10 mouse cellular contexts compared by ENCODE assay signal in genomic region chr4:156032856-156033255, GRCm38 (mm10). TPM values are rescaled to one million over a fixed set of nuclear protein-coding genes. Genes with fewer than 3 reads are reported as not detected.
DNase-seq lines count a peak whose midpoint lies in the region; ATAC-seq lines count a peak whose summit lies in the region.
"Had no signal": no experiment of that assay in that cellular context is flagged by ENCODE, and none has a peak within 500 bp of the region (broad histone marks: within the 10 kb centered on the region; RNA-seq: fewer than 3 reads in every experiment).

No protein-coding gene starts in this region.

- peak; percentile 84 for DNase-seq in induced T-regulatory cell, adult 2 months (ENCODE audit: low read depth)
- no peak for DNase-seq in left cerebral cortex, adult 11 months (ENCODE audit: low spot score)
- no peak for DNase-seq in adrenal gland, adult 18-20 months (ENCODE audit: low spot score in 2 of 2)

- 91% methylated on average over 4 of the region's 4 CpGs for WGBS in forebrain, embryonic 12.5 days
- WGBS in forebrain, embryonic 13.5 days = 93% methylated on average over 4 of the region's 4 CpGs
- WGBS in stomach, embryonic 16.5 days = 73% methylated on average over 4 of the region's 4 CpGs

- H3K27ac ChIP-seq in forebrain, embryonic 12.5 days = 0 out of 2 replicates have a peak overlapping the region, but pooled peaks have one; percentile 86
- H3K27ac ChIP-seq in forebrain, embryonic 13.5 days = no peak overlapping the region
- H3K27ac ChIP-seq in stomach, embryonic 16.5 days (ENCODE audit: low read length) = peak overlapping the region; percentile 96

- no peak overlapping the region for H3K4me2 ChIP-seq in forebrain, embryonic 12.5 days
- H3K4me2 ChIP-seq in forebrain, embryonic 13.5 days = no peak overlapping the region
- H3K4me2 ChIP-seq in stomach, embryonic 16.5 days (ENCODE audit: low read depth, low read length) = no peak overlapping the region

- H3K9ac ChIP-seq in forebrain, embryonic 12.5 days = no peak overlapping the region
- no peak overlapping the region for H3K9ac ChIP-seq in forebrain, embryonic 13.5 days
- no peak overlapping the region for H3K9ac ChIP-seq in stomach, embryonic 16.5 days (ENCODE audit: low read length)

- H3K4me3 ChIP-seq in forebrain, embryonic 12.5 days (replicated peaks) = no peak overlapping the region
- H3K4me3 ChIP-seq in forebrain, embryonic 13.5 days = no peak overlapping the region
- peak overlapping the region; percentile 95 for H3K4me3 ChIP-seq in megakaryocyte, embryonic 14.5 days (replicated peaks)
- H3K4me3 ChIP-seq in stomach, embryonic 16.5 days (replicated peaks; ENCODE audit: low read length) = no peak overlapping the region

- no peak for ATAC-seq in forebrain, embryonic 12.5 days (ENCODE audit: low FRiP score)
- ATAC-seq in forebrain, embryonic 13.5 days = no peak
- no peak for ATAC-seq in megakaryocyte, adult 5-6 weeks (ENCODE audit: poor library complexity, severe bottlenecking)
- no peak for ATAC-seq in stomach, embryonic 16.5 days (ENCODE audit: insufficient read depth, low FRiP score)

- H3K36me3 ChIP-seq in forebrain, embryonic 12.5 days (replicated peaks) = no peaks in the 10 kb centered on the region; the same call in 1 of the 2 replicates
- peaks cover 7% of the 10 kb centered on the region for H3K36me3 ChIP-seq in forebrain, embryonic 13.5 days (ENCODE audit: poor library complexity, severe bottlenecking)
- H3K36me3 ChIP-seq in megakaryocyte, embryonic 14.5 days (replicated peaks; ENCODE audit: low read length) = peaks cover 29% of the 10 kb centered on the region
- H3K36me3 ChIP-seq in stomach, embryonic 16.5 days (ENCODE audit: control insufficient read depth, insufficient read depth, low read length) = peaks cover 5% of the 10 kb centered on the region; the same call in 1 of the 2 replicates
- H3K36me3 ChIP-seq: G1E had no signal

- no peaks in the 10 kb centered on the region for H3K9me3 ChIP-seq in forebrain, embryonic 12.5 days
- H3K9me3 ChIP-seq in forebrain, embryonic 13.5 days (replicated peaks) = no peaks in the 10 kb centered on the region
- H3K9me3 ChIP-seq in megakaryocyte, embryonic 14.5 days = no peaks in the 10 kb centered on the region
- H3K9me3 ChIP-seq in stomach, embryonic 16.5 days (replicated peaks; ENCODE audit: control insufficient read depth, low read length) = no peaks in the 10 kb centered on the region
- H3K9me3 ChIP-seq: G1E had no signal

- peaks cover 32% of the 10 kb centered on the region for H3K27me3 ChIP-seq in forebrain, embryonic 12.5 days
- peaks cover 26% of the 10 kb centered on the region for H3K27me3 ChIP-seq in forebrain, embryonic 13.5 days
- H3K27me3 ChIP-seq in megakaryocyte, embryonic 14.5 days (replicated peaks) = peaks cover 21% of the 10 kb centered on the region
- H3K27me3 ChIP-seq in stomach, embryonic 16.5 days (ENCODE audit: control insufficient read depth, insufficient read depth, low read length) = peaks cover 6% of the 10 kb centered on the region

- H3K4me1 ChIP-seq in forebrain, embryonic 12.5 days = peaks cover 34% of the 10 kb centered on the region
- peaks cover 29% of the 10 kb centered on the region for H3K4me1 ChIP-seq in forebrain, embryonic 13.5 days
- peaks cover 81% of the 10 kb centered on the region for H3K4me1 ChIP-seq in megakaryocyte, embryonic 14.5 days
- peaks cover 20% of the 10 kb centered on the region for H3K4me1 ChIP-seq in stomach, embryonic 16.5 days (ENCODE audit: control insufficient read depth, insufficient read depth, low read length)

RNA-seq across cellular contexts. Expression of gene Tnfrsf18, which starts 6.9 kb away (rescaled TPM):
- polyA plus RNA-seq in forebrain, embryonic 12.5 days (2016; fragmentation: Nextera tagmentation; extraction: Ambion mirVana) = 1.3 and 1.4 TPM in 2 replicates
- 0.83 and 0.98 TPM in 2 replicates for polyA plus RNA-seq in forebrain, embryonic 13.5 days (2015; fragmentation: Nextera tagmentation; extraction: Ambion mirVana)
- 2.9 TPM in 1 of 2 replicates, not detected in the other for polyA plus RNA-seq in megakaryocyte, embryonic 14.5 days (2012; ENCODE audit: insufficient read depth, low replicate concordance)
- total RNA-seq in megakaryocyte, adult 5-6 weeks (2015) = 2.7 and 10.3 TPM in 2 replicates
- total RNA-seq in megakaryocyte, adult 5-6 weeks (2017) = 6.0 and 7.2 TPM in 2 replicates
- 2.4 and 3.1 TPM in 2 replicates for polyA plus RNA-seq in stomach, embryonic 16.5 days (2015; fragmentation: Nextera tagmentation; extraction: Ambion mirVana)
- not detected for total RNA-seq in adrenal gland, adult 18-20 months (2021)
- polyA plus RNA-seq: G1E had no signal

RNA-seq across cellular contexts. Expression of gene Tnfrsf4, which starts 19.2 kb away (rescaled TPM):
- 0.70 and 1.2 TPM in 2 replicates for polyA plus RNA-seq in forebrain, embryonic 12.5 days (2016; fragmentation: Nextera tagmentation; extraction: Ambion mirVana)
- polyA plus RNA-seq in forebrain, embryonic 13.5 days (2015; fragmentation: Nextera tagmentation; extraction: Ambion mirVana) = 0.63 and 1.1 TPM in 2 replicates
- 2.3 and 9.4 TPM in 2 replicates for polyA plus RNA-seq in megakaryocyte, embryonic 14.5 days (2012; ENCODE audit: insufficient read depth, low replicate concordance)
- total RNA-seq in megakaryocyte, adult 5-6 weeks (2015) = 1.5 and 2.1 TPM in 2 replicates
- total RNA-seq in megakaryocyte, adult 5-6 weeks (2017) = 1.2 and 2.8 TPM in 2 replicates
- 0.30 and 0.87 TPM in 2 replicates for polyA plus RNA-seq in stomach, embryonic 16.5 days (2015; fragmentation: Nextera tagmentation; extraction: Ambion mirVana)
- total RNA-seq in adrenal gland, adult 18-20 months (2021) = under 1 TPM; 0.29 to 0.66 TPM

RNA-seq across cellular contexts. Expression of gene Ttll10, which starts 26.4 kb away (rescaled TPM):
- 0.22 and 0.37 TPM in 2 replicates for polyA plus RNA-seq in forebrain, embryonic 12.5 days (2016; fragmentation: Nextera tagmentation; extraction: Ambion mirVana)
- not detected in 2 replicates for polyA plus RNA-seq in forebrain, embryonic 13.5 days (2015; fragmentation: Nextera tagmentation; extraction: Ambion mirVana)
- not detected in 2 replicates for polyA plus RNA-seq in megakaryocyte, embryonic 14.5 days (2012; ENCODE audit: insufficient read depth, low replicate concordance)
- not detected in 2 replicates for total RNA-seq in megakaryocyte, adult 5-6 weeks (2015)
- total RNA-seq in megakaryocyte, adult 5-6 weeks (2017) = not detected in 2 replicates
- polyA plus RNA-seq in stomach, embryonic 16.5 days (2015; fragmentation: Nextera tagmentation; extraction: Ambion mirVana) = 4.6 and 5.0 TPM in 2 replicates
- under 1 TPM in 1 of 2 experiments, not detected in 1; 0.35 TPM for total RNA-seq in adrenal gland, adult 18-20 months (2021)
- total RNA-seq: monocyte, adult 5-6 weeks had no signal
- polyA plus RNA-seq: G1E had no signal

RNA-seq across cellular contexts. Expression of gene Sdf4, which starts 40.2 kb away (rescaled TPM):
- polyA plus RNA-seq in forebrain, embryonic 12.5 days (2016; fragmentation: Nextera tagmentation; extraction: Ambion mirVana) = 115 and 117 TPM in 2 replicates
- 113 and 118 TPM in 2 replicates for polyA plus RNA-seq in forebrain, embryonic 13.5 days (2015; fragmentation: Nextera tagmentation; extraction: Ambion mirVana)
- 29.6 and 45.2 TPM in 2 replicates for polyA plus RNA-seq in megakaryocyte, embryonic 14.5 days (2012; ENCODE audit: insufficient read depth, low replicate concordance)
- total RNA-seq in megakaryocyte, adult 5-6 weeks (2015) = 43.6 and 57.5 TPM in 2 replicates
- 216 and 221 TPM in 2 replicates for total RNA-seq in megakaryocyte, adult 5-6 weeks (2017)
- 165 and 166 TPM in 2 replicates for polyA plus RNA-seq in stomach, embryonic 16.5 days (2015; fragmentation: Nextera tagmentation; extraction: Ambion mirVana)
- total RNA-seq in adrenal gland, adult 18-20 months (2021) = 100 to 1,000 TPM; 227 to 290 TPM

RNA-seq across cellular contexts. Expression of gene B3galt6, which starts 40.4 kb away (rescaled TPM):
- polyA plus RNA-seq in forebrain, embryonic 12.5 days (2016; fragmentation: Nextera tagmentation; extraction: Ambion mirVana) = 16.4 and 18.6 TPM in 2 replicates
- 21.0 and 21.8 TPM in 2 replicates for polyA plus RNA-seq in forebrain, embryonic 13.5 days (2015; fragmentation: Nextera tagmentation; extraction: Ambion mirVana)
- polyA plus RNA-seq in megakaryocyte, embryonic 14.5 days (2012; ENCODE audit: insufficient read depth, low replicate concordance) = 3.3 and 5.3 TPM in 2 replicates
- total RNA-seq in megakaryocyte, adult 5-6 weeks (2015) = 3.5 and 3.6 TPM in 2 replicates
- 3.5 and 4.0 TPM in 2 replicates for total RNA-seq in megakaryocyte, adult 5-6 weeks (2017)
- polyA plus RNA-seq in stomach, embryonic 16.5 days (2015; fragmentation: Nextera tagmentation; extraction: Ambion mirVana) = 11.0 and 11.6 TPM in 2 replicates
- total RNA-seq in adrenal gland, adult 18-20 months (2021) = 1 to 10 TPM; 5.9 to 6.1 TPM
